Mouse (Mus musculus) T-helper 2 cell (primary cell): ENCODE measurements around the gene Kctd7.

Experiments used
- in situ Hi-C: fragments of 300-600 bp; cut with MboI, MseI; formaldehyde crosslinking; loops from one replicate; pipeline ENCODE4 v1.15.1; 2025; ENCODE audit warnings: high pct_unique_total_duplicates

Kctd7 gene

DNA sequence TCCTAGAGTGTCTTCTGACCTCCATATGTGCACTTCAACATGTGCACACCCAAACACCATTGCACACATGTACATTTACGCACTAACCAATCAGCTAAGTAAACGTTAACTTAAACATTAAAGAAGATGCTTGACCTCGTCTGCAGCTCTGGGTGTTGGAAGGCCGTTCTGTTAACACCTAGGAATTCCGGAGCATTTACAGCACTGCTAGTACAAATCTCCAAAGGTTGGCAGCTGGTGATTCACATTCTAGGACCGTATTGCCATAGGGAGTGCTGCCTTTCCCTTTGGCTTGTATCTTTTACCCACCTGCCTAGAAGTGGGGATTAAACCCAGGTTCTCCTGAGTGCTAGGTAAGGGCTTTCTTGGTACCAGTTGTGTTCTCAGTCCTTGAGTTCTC lies 47.2 kb downstream of the Kctd7 start:
- in situ Hi-C loops: no loop called here

GRCm38 (mm10) chr5:130192356-130192944 lies 47.8 kb downstream of the Kctd7 start:
- in situ Hi-C loops: no loop called here

- in situ Hi-C loops: no loop called here
Observed at GRCm38 (mm10) chr5:130193760-130194159, 49.1 kb downstream of the Kctd7 start.

- in situ Hi-C loops: no loop called here
Observed at GRCm38 (mm10) chr5:130196307-130196706, 51.6 kb downstream of the Kctd7 start.

- in situ Hi-C loops: no loop called here
Observed at GRCm38 (mm10) chr5:130197454-130197853, 52.8 kb downstream of the Kctd7 start.

DNA sequence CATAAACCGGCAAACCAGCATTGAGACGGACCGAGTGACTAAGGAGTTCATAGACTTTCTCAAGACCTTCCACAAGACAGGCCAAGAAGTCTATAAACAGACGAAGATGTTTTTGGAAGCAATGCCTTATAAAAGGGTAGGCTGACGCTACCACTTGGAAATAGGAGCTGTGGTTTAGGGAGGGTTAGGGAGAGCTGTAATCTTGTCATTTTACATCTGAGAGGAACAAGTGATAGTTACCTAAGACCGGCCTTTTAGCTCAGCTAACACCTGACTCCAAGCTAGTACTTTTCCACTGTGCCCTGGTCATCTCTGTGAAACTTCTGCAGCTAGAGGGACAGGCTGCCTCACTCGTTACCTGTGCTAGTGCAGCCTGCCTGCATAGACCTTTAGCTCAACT lies 53.3 kb downstream of the Kctd7 start:
- in situ Hi-C loops: no loop called here

DNA sequence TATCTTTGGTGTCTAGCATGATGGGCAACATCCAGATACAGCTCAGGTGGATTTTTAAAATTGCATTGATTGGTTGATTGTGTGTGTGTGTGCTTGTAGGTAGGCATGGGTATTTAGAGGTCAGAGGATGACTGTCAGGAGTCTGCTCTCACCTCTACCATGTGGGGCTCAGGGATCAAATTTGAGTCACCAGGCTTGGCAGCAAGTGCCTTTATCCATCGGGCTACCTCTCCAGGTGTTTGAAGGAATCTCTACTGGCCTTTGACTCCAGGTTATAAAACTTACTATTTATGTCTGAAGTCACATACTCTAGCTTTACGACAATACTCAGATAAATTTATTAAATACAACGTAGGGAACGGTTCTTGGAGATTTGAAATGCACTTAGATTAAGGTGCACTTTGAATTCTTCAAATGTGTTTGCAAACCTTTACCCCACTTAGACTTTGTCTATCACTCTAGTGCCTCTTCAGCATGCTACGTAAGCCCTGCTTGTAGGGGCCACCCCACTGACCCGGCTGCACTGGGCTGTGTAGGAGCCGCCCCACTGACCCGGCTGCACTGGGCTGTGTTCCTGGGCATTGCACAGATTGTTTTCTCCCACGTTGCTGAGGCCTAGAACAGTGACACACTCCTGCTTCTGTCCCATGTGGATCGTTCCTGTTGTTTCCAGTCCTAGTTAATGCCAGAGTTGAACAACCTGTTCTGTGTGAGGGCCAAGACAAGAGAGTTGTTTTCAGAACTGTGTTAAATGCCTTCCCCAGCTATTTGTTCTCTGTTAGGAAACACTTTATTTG lies 55.8 kb downstream of the Kctd7 start:
- in situ Hi-C loops: loop anchor here (25.0 kb wide), 1 partner anchor 463 kb away; the partner anchor contains the start of gene Nipsnap2

GRCm38 (mm10) chr5:130203948-130204347 lies 59.3 kb downstream of the Kctd7 start:
- in situ Hi-C loops: loop anchor here (25.0 kb wide), 1 partner anchor 467 kb away; the partner anchor contains the start of gene Nipsnap2

DNA sequence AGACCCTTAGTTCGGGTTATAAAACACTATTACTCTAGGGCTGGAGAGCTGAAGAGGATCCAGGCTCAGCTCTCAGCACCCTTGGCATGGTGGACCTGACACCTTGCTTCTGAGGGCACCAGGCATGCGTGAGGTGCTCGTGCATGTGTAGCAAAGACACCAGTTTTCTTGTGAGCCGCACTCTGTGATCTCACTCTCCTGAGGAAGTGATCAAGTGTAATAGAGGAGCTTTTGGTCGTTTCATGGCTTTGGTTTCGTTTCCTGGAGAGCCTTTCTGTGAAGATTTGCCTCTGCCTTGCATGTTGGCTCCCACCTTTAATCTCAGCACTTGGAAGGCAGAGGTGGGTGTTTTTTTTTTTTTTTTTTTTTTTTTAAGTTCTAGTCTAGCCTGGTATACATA lies 59.9 kb downstream of the Kctd7 start:
- in situ Hi-C loops: loop anchor here (25.0 kb wide), 1 partner anchor 467 kb away; the partner anchor contains the start of gene Nipsnap2
